23 mouse cellular contexts compared by ENCODE assay signal in genomic region chr9:55348664-55349063, GRCm38 (mm10). TPM values are rescaled to one million over a fixed set of nuclear protein-coding genes. Genes with fewer than 3 reads are reported as not detected.
DNase-seq lines count a peak whose midpoint lies in the region; ATAC-seq and TF ChIP-seq lines count a peak whose summit lies in the region.
"Had no signal": no experiment of that assay in that cellular context is flagged by ENCODE, and none has a peak within 500 bp of the region (broad histone marks: within the 10 kb centered on the region; RNA-seq: fewer than 3 reads in every experiment).

No protein-coding gene starts in this region.

- no peak for TF ChIP-seq EP300 in CH12.LX (IDR thresholded peaks at IDR 0.05; ENCODE audit: low read length)

- H3K4me1 ChIP-seq in CH12.LX (ENCODE audit: control insufficient read depth in 1 of 2, insufficient read depth in 2 of 2), result peaks cover 0 to 11% of the 10 kb centered on the region in 2 experiments; a peak in 2 of 4 replicates
- H3K4me1 ChIP-seq: embryonic facial prominence, embryonic 10.5 days; embryonic facial prominence, embryonic 12.5 days; forebrain, embryonic 13.5 days had no signal

- no peak overlapping the region for H3K4me2 ChIP-seq in CH12.LX (ENCODE audit: insufficient read depth, low read depth, poor library complexity, severe bottlenecking)
- H3K4me2 ChIP-seq: embryonic facial prominence, embryonic 12.5 days; forebrain, embryonic 13.5 days had no signal

- H3K36me3 ChIP-seq in CH12.LX (replicated peaks in 1 of 2; ENCODE audit: control insufficient read depth in 1 of 2, insufficient read depth in 1 of 2, low read length in 1 of 2), result no peaks in the 10 kb centered on the region
- H3K36me3 ChIP-seq: embryonic facial prominence, embryonic 10.5 days; embryonic facial prominence, embryonic 12.5 days had no signal

- peak; percentile 91 for ATAC-seq in frontal cortex, adult (ENCODE audit: low TSS enrichment)
- ATAC-seq: CD4-positive, CD25-positive, alpha-beta regulatory T cell, adult 4 months; forebrain, embryonic 13.5 days; forebrain, embryonic 16.5 days had no signal

- H3K27me3 ChIP-seq in CH12.LX (replicated peaks), result peaks cover 42% of the 10 kb centered on the region
- H3K27me3 ChIP-seq: embryonic facial prominence, embryonic 12.5 days; forebrain, embryonic 13.5 days had no signal

- no peak for TF ChIP-seq RAD21 in CH12.LX (IDR thresholded peaks at IDR 0.05; ENCODE audit: low read depth, low read length)

- no peak for DNase-seq in frontal cortex, postnatal 25 days (ENCODE audit: low spot score in 2 of 2)
- peak; percentile 25 for DNase-seq in heart, adult 11 months
- no peak for DNase-seq in heart, adult 9 months (ENCODE audit: low spot score in 2 of 2)
- DNase-seq in CH12.LX (ENCODE audit: extremely low read depth), result peak; percentile 26
- no peak for DNase-seq in spleen, postnatal 36 days (ENCODE audit: low spot score in 2 of 2)
- DNase-seq in gastrocnemius, adult 18-20 months (ENCODE audit: low spot score), result no peak
- DNase-seq: adrenal gland, adult 2 months; adrenal gland, postnatal 10 days; adrenal gland, postnatal 25 days; B cell, adult 2 months; cerebellum, adult 11-12 months; cerebellum, adult 2 months; cerebellum, adult 9-10 months; cerebellum, postnatal 10 days; cerebellum, postnatal 25 days had no signal

- no peak overlapping the region for H3K9ac ChIP-seq in CH12.LX (ENCODE audit: insufficient read depth, low read depth)
- H3K9ac ChIP-seq: embryonic facial prominence, embryonic 12.5 days; forebrain, embryonic 13.5 days had no signal

- dilution Hi-C loops in CH12.LX (cut with MboI; ENCODE audit: extremely low pct_ligation_motif_present, extremely low pct_unique_long_range_greater_than_20kb, low sequenced_read_pairs), result no loop called here

- H3K4me3 ChIP-seq in CH12.LX (replicated peaks in 1 of 3; ENCODE audit: low read depth in 2 of 3, low read length in 2 of 3, poor library complexity in 1 of 3), result no peak overlapping the region
- H3K4me3 ChIP-seq: embryonic facial prominence, embryonic 10.5 days; embryonic facial prominence, embryonic 12.5 days; forebrain, embryonic 13.5 days had no signal

- TF ChIP-seq POLR2A in CH12.LX (IDR thresholded peaks at IDR 0.05; ENCODE audit: low read depth, low read length), result no peak

- H3K9me3 ChIP-seq in CH12.LX (replicated peaks; ENCODE audit: low read length), result no peaks in the 10 kb centered on the region
- H3K9me3 ChIP-seq: embryonic facial prominence, embryonic 10.5 days; embryonic facial prominence, embryonic 12.5 days; forebrain, embryonic 13.5 days had no signal

- in situ Hi-C loops in CH12.LX (cut with MboI; ENCODE audit: low pct_ligation_motif_present, low pct_unique_long_range_greater_than_20kb, low sequenced_read_pairs), result no loop called here

- no peak for TF ChIP-seq CTCF in CH12.LX (conservative IDR thresholded peaks at IDR 0.05 in 1 of 2, IDR thresholded peaks at IDR 0.05 in 1 of 2; ENCODE audit: low read depth in 2 of 2, low read length in 2 of 2)

- H3K79me2 ChIP-seq in CH12.LX (replicated peaks; ENCODE audit: control insufficient read depth, extremely low read depth, insufficient read depth, poor library complexity, severe bottlenecking), result no peaks in the 10 kb centered on the region

- H3K27ac ChIP-seq in CH12.LX (ENCODE audit: insufficient read depth, low read depth), result no peak overlapping the region
- H3K27ac ChIP-seq: embryonic facial prominence, embryonic 10.5 days; embryonic facial prominence, embryonic 12.5 days; forebrain, embryonic 13.5 days had no signal

TF ChIP-seq in CH12.LX, 34 proteins besides CTCF, POLR2A, EP300 and RAD21:
- TF ChIP-seq USF1 (IDR thresholded peaks at IDR 0.05; ENCODE audit: low read depth, low read length) (no peak), MAX (IDR thresholded peaks at IDR 0.05; ENCODE audit: low read length) (no peak), MYC (IDR thresholded peaks at IDR 0.05; ENCODE audit: low read depth, low read length) (no peak), NELFE (IDR thresholded peaks at IDR 0.05; ENCODE audit: low read depth, low read length) (no peak), ZKSCAN1 (IDR thresholded peaks at IDR 0.05; ENCODE audit: borderline replicate concordance, low read depth, low read length) (no peak), ZC3H11A (IDR thresholded peaks at IDR 0.05; ENCODE audit: low read depth, low read length) (no peak), MAZ (IDR thresholded peaks at IDR 0.05; ENCODE audit: low read depth, low read length) (no peak), TCF12 (IDR thresholded peaks at IDR 0.05; ENCODE audit: low read depth, low read length) (no peak), JUN (IDR thresholded peaks at IDR 0.05; ENCODE audit: insufficient read depth, low read depth, low read length) (no peak), JUND (conservative IDR thresholded peaks at IDR 0.05; ENCODE audit: low read depth, low read length) (no peak), TBP (conservative IDR thresholded peaks at IDR 0.05; ENCODE audit: low read depth, low read length) (no peak), MEF2A (IDR thresholded peaks at IDR 0.05; ENCODE audit: borderline replicate concordance, low read depth, low read length) (no peak), ETS1 (conservative IDR thresholded peaks at IDR 0.05; ENCODE audit: low read depth, low read length) (no peak), IRF4 (IDR thresholded peaks at IDR 0.05; ENCODE audit: low read depth, low read length) (no peak)

RNA-seq across cellular contexts. Expression of gene Tmem266, which starts 22.0 kb away (rescaled TPM):
- total RNA-seq in CH12.LX (2012; rRNA removed) (not detected in 2 replicates), CH12.LX (2014; rRNA removed) (not detected in 2 replicates)
- not detected in 2 replicates for polyA plus RNA-seq in CH12.LX (2012; ENCODE audit: insufficient read length, low read depth)
- total RNA-seq in gastrocnemius, adult 18-20 months (2021), result 10 to 100 TPM in 1 of 2 experiments, 1 to 10 TPM in 1; 2.2 to 10.3 TPM
- total RNA-seq: MEL had no signal
- polyA plus RNA-seq: CD4-positive, CD25-positive, alpha-beta regulatory T cell, adult 4 months; forebrain, embryonic 11.5 days had no signal

RNA-seq across cellular contexts. Expression of gene Nrg4, which starts 22.0 kb away (rescaled TPM):
- total RNA-seq in CH12.LX (2012; rRNA removed) (0.81 and 1.5 TPM in 2 replicates), CH12.LX (2014; rRNA removed) (1.2 and 1.6 TPM in 2 replicates)
- polyA plus RNA-seq in CH12.LX (2012; ENCODE audit: insufficient read length, low read depth), result 1.7 and 1.8 TPM in 2 replicates
- 1 to 10 TPM; 1.2 to 1.8 TPM for total RNA-seq in gastrocnemius, adult 18-20 months (2021)

Comparison
In these comparisons a context has a peak if more than half of its experiments do, and no peak if none do; other contexts are left out.
1. DNase-seq: peak in heart, adult 11 months (single experiment) and CH12.LX (single experiment); none in frontal cortex, postnatal 25 days (0 of 2), heart, adult 9 months (0 of 2), spleen, postnatal 36 days (0 of 2) and gastrocnemius, adult 18-20 months (single experiment).